Mouse (Mus musculus): Measurements from ENCODE around the gene Mex3d.
"Not testable (repeated sequence)": the region's sequence is repeated elsewhere in the genome, so short reads cannot be mapped to it uniquely, and the experiment has no call there.

Mex3d gene

GRCm38 (mm10) chr10:80355431-80355830 lies 32.0 kb downstream of the Mex3d start:
- no peak for DNase-seq (ENCODE audit: low read depth)

- DNase-seq (ENCODE audit: low read depth): no peak
Observed at GRCm38 (mm10) chr10:80352727-80353126, 34.7 kb downstream of the Mex3d start.

- DNase-seq (ENCODE audit: low read depth): no peak
Observed at GRCm38 (mm10) chr10:80351896-80352295, 35.6 kb downstream of the Mex3d start.

- peak; percentile 86 for DNase-seq (ENCODE audit: low read depth)
Observed at GRCm38 (mm10) chr10:80350292-80350691, 37.2 kb downstream of the Mex3d start.

- no peak for DNase-seq (ENCODE audit: low read depth)
Observed at GRCm38 (mm10) chr10:80348981-80349380, 38.5 kb downstream of the Mex3d start.

GRCm38 (mm10) chr10:80348244-80348781 lies 39.1 kb downstream of the Mex3d start, which contains the start of gene Adamtsl5:
TSS of gene Adamtsl5 (minus strand) at chr10:80348412.
- DNase-seq (ENCODE audit: low read depth): peak; percentile 63

- no peak for DNase-seq (ENCODE audit: low read depth)
Observed at GRCm38 (mm10) chr10:80347514-80347967, 39.9 kb downstream of the Mex3d start.

GRCm38 (mm10) chr10:80345929-80346328 lies 41.5 kb downstream of the Mex3d start:
- not testable (repeated sequence) for DNase-seq (ENCODE audit: low read depth)

- no peak for DNase-seq (ENCODE audit: low read depth)
Observed at GRCm38 (mm10) chr10:80345122-80345521, 42.3 kb downstream of the Mex3d start.

- no peak for DNase-seq (ENCODE audit: low read depth)
Observed at GRCm38 (mm10) chr10:80344131-80344661, 43.3 kb downstream of the Mex3d start.

GRCm38 (mm10) chr10:80343425-80343895 lies 44.0 kb downstream of the Mex3d start:
- DNase-seq (ENCODE audit: low read depth): no peak

- DNase-seq (ENCODE audit: low read depth): peak; percentile 82
Observed at GRCm38 (mm10) chr10:80342749-80343424, 44.6 kb downstream of the Mex3d start.

GRCm38 (mm10) chr10:80342305-80342748 lies 45.1 kb downstream of the Mex3d start:
- no peak for DNase-seq (ENCODE audit: low read depth)

- DNase-seq (ENCODE audit: low read depth): no peak
Observed at GRCm38 (mm10) chr10:80341491-80342304, 45.8 kb downstream of the Mex3d start.

- DNase-seq (ENCODE audit: low read depth): no peak
Observed at GRCm38 (mm10) chr10:80341026-80341425, 46.4 kb downstream of the Mex3d start.

- DNase-seq (ENCODE audit: low read depth): peak; percentile 88
Observed at GRCm38 (mm10) chr10:80339941-80340750, 47.3 kb downstream of the Mex3d start.

- no peak for DNase-seq (ENCODE audit: low read depth)
Observed at GRCm38 (mm10) chr10:80336263-80336662, 51.2 kb downstream of the Mex3d start.

- no peak for DNase-seq (ENCODE audit: low read depth)
Observed at GRCm38 (mm10) chr10:80332525-80332989, 54.9 kb downstream of the Mex3d start.

GRCm38 (mm10) chr10:80331636-80332524 lies 55.6 kb downstream of the Mex3d start:
- DNase-seq (ENCODE audit: low read depth): no peak

GRCm38 (mm10) chr10:80330888-80331287 lies 56.6 kb downstream of the Mex3d start:
- no peak for DNase-seq (ENCODE audit: low read depth)

Data from c-Kit-positive CD71-negative TER-119-negative erythroid progenitor cells, embryonic 14.5 days (primary cell).